Mouse (Mus musculus): Measurements from ENCODE around the gene Tdrd1. TPM values are rescaled to one million over a fixed set of nuclear protein-coding genes. Genes with fewer than 3 reads are reported as not detected.

The Tdrd1 gene
- polyA plus RNA-seq, 1 experiment from 2014 or later, result 1.0 TPM

Other genes with a start within 250 kb of the Tdrd1 start
- gene Adrb1, start 104.0 kb upstream of the Tdrd1 start, polyA plus RNA-seq (2015; fragmentation: Nextera tagmentation; extraction: Ambion mirVana), result 1.4 and 2.2 TPM in 2 replicates
- gene Ccdc186, start 4.0 kb upstream of the Tdrd1 start, polyA plus RNA-seq (2015; fragmentation: Nextera tagmentation; extraction: Ambion mirVana), result 28.4 and 35.2 TPM in 2 replicates
- 0.34 and 0.35 TPM in 2 replicates for gene Vwa2, start 48.0 kb downstream of the Tdrd1 start, polyA plus RNA-seq (2015; fragmentation: Nextera tagmentation; extraction: Ambion mirVana)
- gene Afap1l2, start 182.0 kb downstream of the Tdrd1 start, polyA plus RNA-seq (2015; fragmentation: Nextera tagmentation; extraction: Ambion mirVana), result 8.9 and 9.9 TPM in 2 replicates

All from forebrain, embryonic 16.5 days (tissue).